Comparison of ENCODE assay signal across 8 mouse cellular contexts in genomic region chr11:5742106-5742505, GRCm38 (mm10). TPM values are rescaled to one million over a fixed set of nuclear protein-coding genes. Genes with fewer than 3 reads are reported as not detected.
DNase-seq lines count a peak whose midpoint lies in the region; TF ChIP-seq lines count a peak whose summit lies in the region.
"Had no signal": no experiment of that assay in that cellular context is flagged by ENCODE, and none has a peak within 500 bp of the region (broad histone marks: within the 10 kb centered on the region; RNA-seq: fewer than 3 reads in every experiment).

No protein-coding gene starts in this region.

- peaks cover 16 to 25% of the 10 kb centered on the region in 2 experiments for H3K4me1 ChIP-seq in MEL (ENCODE audit: control insufficient read depth in 1 of 2, insufficient read depth in 2 of 2, low read length in 2 of 2)

- DNase-seq in kidney, postnatal 36 days: peak; percentile 33 to 66
- DNase-seq in kidney, adult 11 months: no peak
- peak; percentile 75 for DNase-seq in MEL (ENCODE audit: low read depth, low spot score)
- DNase-seq in induced T-regulatory cell, adult 2 months (ENCODE audit: low read depth): peak; percentile 77
- peak; percentile 27 to 40 for DNase-seq in spleen, postnatal 14 days (ENCODE audit: low spot score in 2 of 2)
- DNase-seq in left cerebral cortex, adult 18-20 months (ENCODE audit: low spot score in 2 of 2): no peak
- no peak for DNase-seq in ovary, adult 18-20 months (ENCODE audit: low spot score)

- no peaks in the 10 kb centered on the region for H3K9me3 ChIP-seq in MEL (replicated peaks; ENCODE audit: insufficient read depth, low read length)
- H3K9me3 ChIP-seq: limb, embryonic 15.5 days had no signal

- H3K79me2 ChIP-seq in MEL (ENCODE audit: control insufficient read depth, insufficient read depth, low read length, poor library complexity): peaks cover 30% of the 10 kb centered on the region

- peaks cover 0 to 27% of the 10 kb centered on the region in 2 experiments; a peak in 2 of 4 replicates for H3K36me3 ChIP-seq in MEL (ENCODE audit: control insufficient read depth in 1 of 2, insufficient read depth in 2 of 2, low read length in 2 of 2)
- H3K36me3 ChIP-seq: limb, embryonic 15.5 days had no signal

- peak overlapping the region; percentile 47 for H3K9ac ChIP-seq in MEL (ENCODE audit: control insufficient read depth, low read depth, low read length, poor library complexity, severe bottlenecking)
- H3K9ac ChIP-seq: limb, embryonic 15.5 days had no signal

- peak overlapping the region; percentile 22 to 92; a peak in 2 of 4 replicates for H3K4me3 ChIP-seq in MEL (ENCODE audit: control insufficient read depth in 1 of 2, insufficient read depth in 1 of 2, low read depth in 2 of 2, low read length in 2 of 2)

- no peak for TF ChIP-seq EP300 in MEL (IDR thresholded peaks at IDR 0.05; ENCODE audit: low read depth in 1 of 2, low read length in 2 of 2)

- H3K27ac ChIP-seq in MEL (ENCODE audit: control insufficient read depth, low read depth, low read length): no peak overlapping the region

- no peak for TF ChIP-seq POLR2A in MEL (IDR thresholded peaks at IDR 0.05; ENCODE audit: control insufficient read depth in 1 of 2, insufficient read depth in 1 of 2, low read depth in 1 of 2, low read length in 2 of 2, poor library complexity in 1 of 2)

- peak; percentile 57 for TF ChIP-seq RAD21 in MEL (IDR thresholded peaks at IDR 0.05; ENCODE audit: low read depth, low read length)

- H3K27me3 ChIP-seq in MEL (ENCODE audit: control insufficient read depth in 1 of 2, insufficient read depth in 2 of 2, low read length in 2 of 2): no peaks in the 10 kb centered on the region
- H3K27me3 ChIP-seq: limb, embryonic 15.5 days had no signal

- peak; percentile 36 to 91 (median 82) for TF ChIP-seq CTCF in MEL (IDR thresholded peaks at IDR 0.05 in 2 of 3, conservative IDR thresholded peaks at IDR 0.05 in 1 of 3; ENCODE audit: control insufficient read depth in 1 of 3, insufficient read depth in 1 of 3, low read depth in 2 of 3, low read length in 3 of 3, poor library complexity in 1 of 3, severe bottlenecking in 1 of 3)

TF ChIP-seq in MEL, 35 proteins besides CTCF, POLR2A, EP300 and RAD21:
- TF ChIP-seq CHD1 (IDR thresholded peaks at IDR 0.05; ENCODE audit: low read depth, low read length) (no peak), SIN3A (IDR thresholded peaks at IDR 0.05; ENCODE audit: low read length) (peak; percentile 58; the same call in 1 of the 2 replicates), USF1 (IDR thresholded peaks at IDR 0.05; ENCODE audit: low read depth, low read length) (no peak), MAFK (IDR thresholded peaks at IDR 0.05; ENCODE audit: borderline replicate concordance, low read depth, low read length) (no peak), MXI1 (IDR thresholded peaks at IDR 0.05; ENCODE audit: low read depth, low read length) (no peak), GABPA (IDR thresholded peaks at IDR 0.05; ENCODE audit: low read depth, low read length) (no peak), POLR2AphosphoS2 (IDR thresholded peaks at IDR 0.05; ENCODE audit: low read length) (no peak), ZMIZ1 (IDR thresholded peaks at IDR 0.05; ENCODE audit: low read depth, low read length) (no peak), UBTF (IDR thresholded peaks at IDR 0.05; ENCODE audit: borderline replicate concordance, insufficient read depth, low read depth, low read length) (no peak), KAT2A (conservative IDR thresholded peaks at IDR 0.05; ENCODE audit: low read depth, low read length) (no peak), ETS1 (IDR thresholded peaks at IDR 0.05; ENCODE audit: low read depth, low read length) (no peak), TCF12 (IDR thresholded peaks at IDR 0.05; ENCODE audit: low read depth, low read length) (no peak), ZKSCAN1 (IDR thresholded peaks at IDR 0.05; ENCODE audit: low read depth, low read length) (no peak), ELF1 (IDR thresholded peaks at IDR 0.05; ENCODE audit: low read depth, low read length) (no peak), CHD2 (IDR thresholded peaks at IDR 0.05; ENCODE audit: low read length) (no peak), MYC (IDR thresholded peaks at IDR 0.05; ENCODE audit: low read depth, low read length) (peak; percentile 78), E2F4 (IDR thresholded peaks at IDR 0.05; ENCODE audit: borderline replicate concordance, low read depth, low read length) (no peak), USF2 (IDR thresholded peaks at IDR 0.05; ENCODE audit: borderline replicate concordance in 1 of 2, insufficient read depth in 1 of 2, low read depth in 1 of 2, low read length in 2 of 2) (no peak), JUND (IDR thresholded peaks at IDR 0.05; ENCODE audit: low read depth, low read length) (no peak), NELFE (IDR thresholded peaks at IDR 0.05; ENCODE audit: low read depth, low read length) (no peak), SMC3 (IDR thresholded peaks at IDR 0.05; ENCODE audit: low read depth, low read length) (peak; percentile 75), POLR2AphosphoS5 (IDR thresholded peaks at IDR 0.05; ENCODE audit: borderline replicate concordance, low read depth, low read length) (no peak), BHLHE40 (IDR thresholded peaks at IDR 0.05; ENCODE audit: borderline replicate concordance, low read depth, low read length) (no peak), MAX (IDR thresholded peaks at IDR 0.05; ENCODE audit: low read length) (no peak), TBP (IDR thresholded peaks at IDR 0.05; ENCODE audit: low read depth, low read length) (peak; percentile 50), MYB (IDR thresholded peaks at IDR 0.05; ENCODE audit: low read depth, low read length) (no peak), MEF2A (IDR thresholded peaks at IDR 0.05; ENCODE audit: extremely low read depth, insufficient replicate concordance, low read depth, low read length, poor library complexity, severe bottlenecking) (no peak), TAL1 (IDR thresholded peaks at IDR 0.05; ENCODE audit: low read length) (no peak), ZNF384 (IDR thresholded peaks at IDR 0.05; ENCODE audit: low read depth, low read length) (peak; percentile 74), ZC3H11A (IDR thresholded peaks at IDR 0.05; ENCODE audit: low read depth, low read length) (peak; percentile 59), RCOR1 (IDR thresholded peaks at IDR 0.05; ENCODE audit: low read depth, low read length) (peak; percentile 47; the same call in 1 of the 2 replicates), NRF1 (IDR thresholded peaks at IDR 0.05; ENCODE audit: insufficient read depth, low read depth, low read length, poor library complexity, severe bottlenecking) (no peak), HCFC1 (IDR thresholded peaks at IDR 0.05; ENCODE audit: low read depth, low read length) (peak; percentile 38; the same call in 1 of the 2 replicates), GATA1 (IDR thresholded peaks at IDR 0.05; ENCODE audit: low read depth, low read length) (no peak), MAZ (IDR thresholded peaks at IDR 0.05; ENCODE audit: low read depth, low read length) (no peak)

RNA-seq across cellular contexts. Expression of gene Urgcp, which starts 20.1 kb away (rescaled TPM):
- total RNA-seq in MEL (2012; rRNA removed): 27.8 and 29.2 TPM in 2 replicates
- polyA plus RNA-seq in MEL (2012; ENCODE audit: insufficient read depth in 1 of 2, insufficient read length in 2 of 2, low read depth in 1 of 2, low replicate concordance in 2 of 2, missing spikeins in 1 of 2): 10 to 100 TPM; 19.5 to 34.9 TPM
- total RNA-seq in left cerebral cortex, adult 18-20 months (2021): 10 to 100 TPM; 64.2 to 78.5 TPM

RNA-seq across cellular contexts. Expression of gene Mrps24, which starts 26.6 kb away (rescaled TPM):
- 159 and 184 TPM in 2 replicates for total RNA-seq in MEL (2012; rRNA removed)
- 100 to 1,000 TPM in 1 of 2 experiments, not detected in 1; 163 TPM for polyA plus RNA-seq in MEL (2012; ENCODE audit: insufficient read depth in 1 of 2, insufficient read length in 2 of 2, low read depth in 1 of 2, low replicate concordance in 2 of 2, missing spikeins in 1 of 2)
- total RNA-seq in left cerebral cortex, adult 18-20 months (2021): 10 to 100 TPM; 65.5 to 65.9 TPM

RNA-seq across cellular contexts. Expression of gene Dbnl, which starts 46.2 kb away (rescaled TPM):
- total RNA-seq in MEL (2012; rRNA removed): 73.5 and 76.4 TPM in 2 replicates
- 100 to 1,000 TPM in 1 of 2 experiments, not detected in 1; 149 TPM for polyA plus RNA-seq in MEL (2012; ENCODE audit: insufficient read depth in 1 of 2, insufficient read length in 2 of 2, low read depth in 1 of 2, low replicate concordance in 2 of 2, missing spikeins in 1 of 2)
- total RNA-seq in left cerebral cortex, adult 18-20 months (2021): 10 to 100 TPM; 69.0 to 70.5 TPM

Comparison
In these comparisons a context has a peak if more than half of its experiments do, and no peak if none do; other contexts are left out.
1. DNase-seq: peak in kidney, postnatal 36 days (2 of 2), MEL (single experiment), induced T-regulatory cell, adult 2 months (single experiment) and spleen, postnatal 14 days (2 of 2); none in kidney, adult 11 months (single experiment), left cerebral cortex, adult 18-20 months (0 of 2) and ovary, adult 18-20 months (single experiment).